Mouse (Mus musculus) large intestine, adult 2 months (tissue): Measurements from ENCODE around the gene Arhgap33. TPM values are rescaled to one million over a fixed set of nuclear protein-coding genes. Genes with fewer than 3 reads are reported as not detected.
A peak's percentile ranks its signal among the peaks of the same experiment; 100 is the strongest.
"Not testable (repeated sequence)": the region's sequence is repeated elsewhere in the genome, so short reads cannot be mapped to it uniquely, and the experiment has no call there.

Source experiments
- DNase-seq: peaks from one replicate; pipeline ENCODE4 v3.0.0-alpha.2; 2012; ENCODE audit warnings: low read depth, low spot score
- WGBS: fragments of 180-500 bp; shearing (Covaris S2); methylation state at CpG from one replicate; pipeline ENCODE4 v1.1.7; 2018; 5-methylcytosine and 5-hydroxymethylcytosine counted together
- polyA plus RNA-seq: library from polyadenylated mRNA; depleted of rRNA; stranded (reverse); fragments of >200 nt; gene quantifications from 2 replicates; pipeline ENCODE4 v1.2.3, GENCODE M21; 2012; rRNA removed

Arhgap33 gene
- polyA plus RNA-seq, 1 experiment = 5.1 TPM

DNA sequence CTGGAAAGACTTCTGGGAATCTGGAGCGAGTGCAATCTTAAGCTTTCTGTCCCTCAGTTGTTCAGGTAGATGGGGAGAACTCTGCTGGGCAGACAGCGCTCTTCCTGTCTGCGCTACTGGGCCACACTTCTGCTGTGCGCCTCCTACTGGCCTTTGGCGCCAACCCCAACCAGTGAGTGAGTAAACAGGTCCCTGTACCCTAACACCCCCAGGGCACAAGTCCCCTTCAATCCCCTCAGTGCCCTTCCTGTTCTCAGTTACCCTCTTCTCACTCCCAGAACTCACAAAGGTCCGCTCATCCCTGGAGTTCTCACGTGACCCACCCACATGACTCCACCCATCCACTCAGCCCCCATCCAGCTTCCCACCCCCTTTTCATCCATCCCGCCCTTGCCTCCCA is 16.5 kb downstream of the Arhgap33 start:
- WGBS = 34% methylated on average over 8 of the region's 8 CpGs

DNA sequence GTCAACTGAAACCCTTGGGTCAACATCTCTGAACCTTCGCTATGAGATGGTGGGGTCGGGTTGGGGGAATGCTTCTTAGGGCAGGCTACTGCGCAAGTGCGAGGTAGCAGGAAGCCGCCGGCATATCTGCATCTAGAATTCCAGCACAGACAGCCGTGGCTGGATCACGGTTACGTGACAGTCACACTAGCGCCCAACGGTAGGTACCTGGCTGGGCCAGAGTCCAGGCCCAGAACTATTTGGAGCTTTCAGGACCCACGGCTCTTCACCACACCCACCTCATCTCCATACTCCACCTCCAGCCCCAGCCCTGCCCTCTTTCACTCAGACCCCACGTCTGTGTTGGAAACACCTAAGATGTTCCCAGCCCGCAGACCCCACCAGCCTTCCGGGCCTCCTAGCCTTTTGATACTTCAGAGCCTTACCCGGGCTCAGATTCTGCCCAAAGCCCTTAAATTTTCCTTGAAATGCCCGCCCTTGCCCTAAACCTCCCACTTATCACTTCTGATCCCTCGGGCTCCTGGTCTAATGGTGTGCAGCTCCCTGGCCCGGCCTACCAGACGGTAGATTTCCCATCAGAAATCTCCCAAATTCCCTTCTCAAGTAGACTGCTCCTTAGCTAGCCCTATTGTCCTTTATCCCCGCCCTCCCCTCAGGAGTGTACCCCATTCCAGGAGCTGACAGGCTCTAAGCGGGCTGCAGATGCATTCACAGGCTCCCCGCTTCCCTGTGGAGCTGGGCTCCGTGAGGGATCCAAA is 19.7 kb downstream of the Arhgap33 start:
- 57% methylated on average over 24 of the region's 24 CpGs for WGBS
- no peak for DNase-seq

More for the DNA sequence above, 16.5 kb downstream of the Arhgap33 start:
- no peak for DNase-seq

DNA sequence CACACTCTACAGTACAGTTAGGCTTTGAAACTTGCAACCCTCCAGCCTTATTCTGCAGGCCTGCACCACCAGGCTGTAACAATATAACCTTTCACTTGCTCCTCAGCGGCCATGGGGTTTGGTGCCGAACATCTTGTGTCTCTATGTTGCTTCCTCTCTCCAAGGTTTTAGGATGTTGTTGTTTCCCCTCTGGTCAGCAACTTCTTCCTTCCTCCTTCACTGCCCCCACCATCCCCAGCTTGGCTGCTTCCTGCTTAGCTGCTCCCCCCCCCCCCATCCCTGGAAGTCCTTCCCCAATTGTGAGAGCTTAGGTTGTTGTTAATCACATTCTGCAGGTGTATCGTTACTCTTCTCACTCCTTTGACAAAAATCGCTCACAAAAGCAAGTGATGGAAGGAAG is 26.8 kb downstream of the Arhgap33 start:
- 63% methylated on average over 4 of the region's 4 CpGs for WGBS

DNA sequence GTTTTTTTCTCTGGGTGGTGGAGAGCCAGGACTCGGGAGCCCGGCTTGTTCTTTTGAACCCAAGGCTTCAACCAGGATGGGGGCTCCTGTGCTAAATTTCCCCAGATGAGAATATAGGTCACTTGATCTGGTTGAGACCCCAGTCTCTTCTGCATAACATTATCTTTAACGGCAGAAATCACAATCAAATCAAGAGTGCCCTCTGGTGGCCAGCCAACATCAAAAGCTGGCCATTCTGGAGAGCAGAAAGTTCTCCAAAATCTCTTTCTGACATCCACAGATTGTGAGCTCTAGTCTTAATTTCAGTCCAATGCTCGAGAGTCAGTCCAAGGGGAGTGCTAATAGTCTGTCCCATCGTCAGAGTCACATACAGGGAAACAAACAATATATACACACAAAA is 33.7 kb downstream of the Arhgap33 start:
- DNase-seq = not testable (repeated sequence)
- 70% methylated on average over 5 of the region's 5 CpGs for WGBS

More for the DNA sequence above, 26.8 kb downstream of the Arhgap33 start:
- no peak for DNase-seq

DNA sequence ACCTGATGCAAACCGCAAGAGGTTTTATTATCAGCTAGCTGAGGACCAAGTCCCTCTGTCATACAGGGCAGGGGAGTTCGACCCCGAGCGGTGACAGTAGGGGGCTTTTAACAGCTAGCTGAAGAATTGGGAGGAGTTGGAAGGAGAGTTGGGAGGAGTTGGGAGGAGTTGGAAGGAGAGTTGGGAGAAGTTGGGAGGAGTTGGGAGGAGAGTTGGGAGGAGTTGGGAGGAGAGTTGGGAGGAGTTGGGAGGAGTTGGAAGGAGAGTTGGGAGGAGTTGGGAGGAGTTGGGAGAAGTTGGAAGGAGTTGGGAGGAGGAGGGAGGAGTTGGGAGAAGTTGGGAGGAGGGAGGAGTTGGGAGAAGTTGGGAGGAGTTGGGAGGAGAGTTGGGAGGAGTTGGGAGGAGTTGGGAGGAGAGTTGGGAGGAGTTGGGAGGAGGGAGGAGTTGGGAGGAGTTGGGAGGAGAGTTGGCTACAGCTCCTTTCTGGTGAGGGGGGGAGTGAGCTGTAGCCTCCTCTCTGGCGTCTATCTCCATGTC is 39.3 kb downstream of the Arhgap33 start:
- DNase-seq = not testable (repeated sequence)

DNA sequence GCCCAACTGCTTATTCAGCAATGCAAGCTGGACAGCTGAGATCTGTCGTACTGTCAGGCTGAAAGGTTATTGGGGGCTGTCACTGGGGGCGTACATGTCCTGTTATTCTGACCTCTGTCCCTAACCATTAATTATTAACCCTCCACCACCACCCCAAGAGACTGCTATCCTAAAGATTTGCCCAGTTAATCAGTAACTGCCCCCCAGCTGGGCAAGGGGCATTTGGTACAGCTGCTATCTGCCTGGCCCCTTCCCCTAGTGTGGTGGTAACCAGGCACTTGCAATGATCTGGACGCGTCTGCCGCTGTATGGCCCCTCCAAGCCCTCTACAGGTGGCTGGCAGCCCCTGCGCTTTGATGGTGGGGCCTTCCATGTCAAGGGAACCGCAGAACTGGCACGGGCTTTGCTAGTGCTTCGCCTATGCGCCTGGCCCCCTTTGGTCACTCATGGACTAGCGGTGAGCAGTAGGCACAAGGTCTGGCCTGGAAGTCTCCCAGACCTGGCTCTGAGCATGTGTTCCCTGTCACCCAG is 41.4 kb downstream of the Arhgap33 start, which contains the start of gene Prodh2:
Prodh2 (plus strand) TSS at position 222 of the 531 bp plus-strand sequence.
- no peak for DNase-seq
- 35% methylated on average over 11 of the region's 11 CpGs for WGBS

More for the DNA sequence above, 39.3 kb downstream of the Arhgap33 start:
- 51% methylated on average over 5 of the region's 5 CpGs for WGBS

DNA sequence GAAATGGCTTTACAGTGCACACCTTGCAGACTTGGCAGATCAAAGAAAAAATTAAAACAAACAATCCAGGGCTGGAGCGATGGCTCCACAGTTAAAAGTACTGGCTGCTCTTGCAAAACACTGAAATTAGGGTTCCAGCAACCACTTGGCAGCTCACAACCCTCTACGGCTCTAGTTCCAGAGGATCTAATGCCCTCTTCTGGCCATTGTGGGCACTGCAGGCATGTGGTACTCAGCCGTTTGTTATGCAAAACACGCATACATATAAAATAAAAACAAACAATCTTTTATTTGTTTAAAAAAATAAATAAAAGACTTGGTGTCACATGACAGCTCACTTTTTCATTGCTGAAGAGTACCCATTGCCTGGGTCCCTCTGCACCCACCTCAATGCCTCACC is 42.1 kb downstream of the Arhgap33 start:
- 6% methylated on average over 4 of the region's 4 CpGs for WGBS
- peak; percentile 25 for DNase-seq

DNA sequence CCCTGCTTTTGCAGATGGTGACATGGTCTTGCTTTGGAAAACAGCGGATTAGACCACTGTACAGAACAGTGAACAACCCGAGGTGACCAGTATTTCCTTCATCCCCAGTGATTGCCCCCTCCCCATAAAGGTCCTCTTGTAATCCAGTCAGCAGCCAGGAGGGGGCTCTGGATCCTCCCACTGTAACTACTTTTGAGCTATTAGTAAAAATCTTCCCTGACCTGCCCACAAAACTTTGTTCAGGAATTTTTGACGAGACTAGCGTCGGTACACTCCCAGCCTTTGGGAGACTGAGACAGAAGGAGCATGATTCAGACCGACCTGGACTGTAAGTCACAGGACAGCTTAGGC is 43.9 kb downstream of the Arhgap33 start:
- DNase-seq = no peak
- whole genome bisulfite sequencing = 18% methylated on average over 6 of the region's 6 CpGs

DNA sequence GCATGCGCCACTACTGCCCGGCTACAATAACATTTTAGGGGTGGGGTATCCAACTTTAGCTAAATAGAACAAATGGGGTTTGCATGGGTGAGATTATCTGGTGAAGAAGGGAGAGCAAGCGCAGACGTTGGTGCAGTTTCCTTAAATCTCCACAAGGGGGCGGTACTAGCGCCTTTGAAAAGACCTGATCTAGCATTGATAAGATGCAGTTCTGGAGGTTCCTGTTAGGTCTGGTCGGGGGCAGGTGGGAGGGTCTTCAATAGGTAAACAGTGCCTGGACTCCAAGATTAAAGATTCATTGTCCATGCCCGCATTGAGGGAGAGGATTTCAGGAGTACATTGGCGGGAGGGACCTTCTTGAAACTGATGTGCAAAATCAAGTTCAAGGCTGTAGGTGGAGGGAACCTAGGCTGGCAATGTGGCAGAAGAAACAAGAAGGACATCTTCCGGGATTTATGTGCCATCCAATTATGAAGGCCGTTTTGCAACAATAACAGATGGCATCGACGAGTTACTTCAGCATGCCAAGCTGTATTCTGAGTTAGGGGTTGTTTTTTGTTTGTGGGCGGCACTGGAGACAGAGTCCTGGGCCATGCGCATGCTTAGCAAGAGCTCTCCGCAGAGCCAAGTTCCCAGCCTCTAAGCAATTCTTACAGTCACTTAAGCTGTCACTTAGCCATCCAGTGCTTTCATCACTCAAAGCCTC is 44.5 kb downstream of the Arhgap33 start:
- WGBS = 32% methylated on average over 16 of the region's 16 CpGs
- peak; percentile 18 for DNase-seq

DNA sequence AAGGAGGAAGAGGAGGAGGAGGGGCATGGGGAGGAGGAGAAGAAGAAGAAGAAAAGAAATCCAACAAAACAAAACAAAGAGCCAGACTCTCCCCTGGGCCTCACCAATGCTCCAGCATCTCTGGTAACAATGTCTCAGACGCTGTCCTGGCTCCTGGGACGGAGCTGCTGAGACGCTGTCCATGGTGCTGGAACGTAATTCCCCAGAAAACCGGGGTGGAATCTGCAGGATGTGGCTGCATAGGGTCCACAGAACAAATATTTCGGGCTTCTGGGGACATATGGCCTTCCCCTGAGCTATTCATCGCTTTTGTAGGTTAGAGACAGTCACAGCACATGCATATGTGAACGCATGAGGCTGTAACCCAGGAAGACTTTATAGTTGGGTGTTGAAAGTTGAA is 50.6 kb downstream of the Arhgap33 start:
- DNase-seq = no peak
- WGBS = 15% methylated on average over 8 of the region's 8 CpGs

DNA sequence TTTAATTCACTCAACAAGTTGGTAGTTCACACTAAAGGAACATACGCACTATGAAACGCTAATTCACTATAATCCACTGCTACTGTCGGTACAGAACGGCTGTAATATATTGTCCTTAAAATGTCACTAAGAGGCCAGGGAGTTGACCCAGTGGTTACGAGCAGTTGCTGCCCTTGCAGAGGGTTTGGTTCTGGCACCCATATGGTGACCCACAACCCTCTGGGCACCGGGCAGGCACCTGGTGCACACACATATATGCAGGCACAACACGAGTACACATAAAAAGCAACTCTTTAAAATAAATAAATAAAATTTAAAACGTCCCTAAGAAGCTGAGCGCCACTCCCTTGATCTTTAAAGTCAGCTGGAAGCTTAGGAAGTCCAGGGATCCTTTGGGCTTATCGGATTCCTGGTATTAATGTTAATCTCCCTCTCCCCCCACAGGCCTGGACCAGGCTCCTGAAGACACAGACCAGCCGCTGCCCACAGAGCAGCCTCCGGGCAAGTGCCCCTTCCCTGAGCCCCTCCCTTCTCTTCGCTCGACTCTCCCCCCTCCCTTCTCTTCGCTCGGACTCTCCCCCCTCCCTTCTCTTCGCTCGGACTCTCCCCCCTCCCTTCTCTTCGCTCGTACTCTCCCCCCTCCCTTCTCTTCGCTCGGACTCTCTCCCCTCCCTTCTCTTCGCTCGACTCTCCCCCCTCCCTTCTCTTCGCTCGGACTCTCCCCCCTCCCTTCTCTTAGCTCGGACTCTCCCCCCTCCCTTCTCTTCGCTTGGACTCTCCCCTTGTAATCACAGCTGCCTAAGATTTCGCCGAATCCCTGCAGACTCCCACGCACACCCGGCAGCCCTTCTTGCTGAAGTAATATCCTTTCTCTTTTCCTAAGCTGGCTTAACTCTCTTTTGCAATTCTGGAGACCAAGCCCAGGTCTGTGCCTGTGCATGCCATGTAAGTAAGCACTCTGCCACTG is 57.2 kb downstream of the Arhgap33 start:
- WGBS = 10% methylated on average over 28 of the region's 32 CpGs

DNA sequence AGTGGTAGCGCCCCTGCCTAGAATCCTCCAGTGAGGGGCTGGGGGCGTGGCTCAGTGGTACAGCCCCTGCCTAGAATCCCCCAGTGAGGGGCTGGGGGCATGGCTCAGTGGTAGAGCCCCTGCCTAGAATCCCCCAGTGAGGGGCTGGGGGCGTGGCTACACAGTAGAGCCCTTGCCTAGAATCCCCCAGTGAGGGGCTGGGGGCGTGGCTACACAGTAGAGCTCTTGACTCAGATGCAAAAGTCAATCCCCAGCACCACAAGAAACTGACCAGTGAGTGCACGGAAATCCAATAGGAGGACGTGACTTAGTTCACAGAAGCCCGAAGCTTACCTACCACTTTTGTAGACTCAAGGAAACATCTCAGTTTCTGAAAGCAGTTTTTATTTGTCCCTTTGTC is 58.7 kb downstream of the Arhgap33 start:
- 73% methylated on average over 7 of the region's 7 CpGs for WGBS
- DNase-seq = not testable (repeated sequence)

More for the DNA sequence above, 57.2 kb downstream of the Arhgap33 start:
- DNase-seq = no peak

DNA sequence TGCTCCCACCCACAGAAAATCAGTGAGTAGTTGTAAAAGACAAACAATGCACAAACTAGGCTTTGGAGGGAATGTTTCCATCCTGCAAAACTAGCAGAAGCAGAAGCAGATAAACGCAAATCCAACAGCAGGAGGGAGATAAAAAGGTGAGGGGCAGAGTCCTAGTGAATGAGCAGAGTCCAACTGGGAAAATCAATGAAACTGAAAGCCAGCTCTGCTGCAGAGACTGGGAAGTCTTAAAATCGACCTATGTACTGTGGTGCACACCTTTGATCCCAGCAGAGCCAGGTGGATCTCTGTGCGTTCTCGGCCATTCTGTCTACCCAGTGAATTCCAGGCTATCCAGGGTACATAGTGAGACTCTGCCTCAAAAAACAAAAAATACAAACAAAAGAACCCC is 59.9 kb downstream of the Arhgap33 start:
- WGBS = 28% methylated on average over 4 of the region's 4 CpGs
- DNase-seq = no peak

DNA sequence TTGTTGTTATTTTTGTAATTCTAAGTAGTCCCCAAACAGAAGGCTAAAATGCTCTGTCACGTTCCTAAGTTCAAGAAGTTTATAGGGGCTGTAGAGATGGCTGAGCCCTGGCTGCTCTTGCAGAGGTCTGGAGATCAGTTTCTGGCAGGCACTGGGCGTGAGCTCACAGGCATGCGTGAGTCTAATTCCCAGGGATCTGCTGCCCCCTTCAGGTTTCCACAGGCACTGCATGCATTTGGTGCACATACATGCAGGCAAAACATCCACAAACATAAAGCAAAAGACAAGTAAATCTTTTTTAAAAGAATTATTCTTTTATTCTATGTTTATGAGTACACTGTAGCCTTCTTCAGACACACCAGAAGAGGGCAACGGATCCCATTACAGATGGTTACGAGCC is 62.4 kb downstream of the Arhgap33 start:
- DNase-seq = no peak
- WGBS = 43% methylated on average over 5 of the region's 5 CpGs

Other genes starting within 250 kb of the Arhgap33 start
- 4.0 and 4.9 TPM in 2 replicates for gene Clip3, start 243.3 kb downstream of the Arhgap33 start, polyA plus RNA-seq
- 81.0 and 96.8 TPM in 2 replicates for gene Alkbh6, start 226.3 kb downstream of the Arhgap33 start, polyA plus RNA-seq
- 18.4 and 23.2 TPM in 2 replicates for gene Syne4, start 220.3 kb downstream of the Arhgap33 start, polyA plus RNA-seq
- 0.31 and 0.74 TPM in 2 replicates for gene E130208F15Rik, start 213.3 kb downstream of the Arhgap33 start, polyA plus RNA-seq
- 12.1 and 13.9 TPM in 2 replicates for gene Sdhaf1, start 211.2 kb downstream of the Arhgap33 start, polyA plus RNA-seq
- 12.7 and 13.1 TPM in 2 replicates for gene Lrfn3, start 172.3 kb downstream of the Arhgap33 start, polyA plus RNA-seq
- gene Tyrobp, start 121.3 kb downstream of the Arhgap33 start, polyA plus RNA-seq = 109 and 121 TPM in 2 replicates
- 18.0 and 22.2 TPM in 2 replicates for gene Hcst, start 115.2 kb downstream of the Arhgap33 start, polyA plus RNA-seq
- gene Nfkbid, start 113.3 kb downstream of the Arhgap33 start, polyA plus RNA-seq = 8.6 and 9.0 TPM in 2 replicates
- 54.6 and 86.3 TPM in 2 replicates for gene Aplp1, start 89.5 kb downstream of the Arhgap33 start, polyA plus RNA-seq
- gene Kirrel2, start 77.4 kb downstream of the Arhgap33 start, polyA plus RNA-seq = 0.06 and 0.08 TPM in 2 replicates
- gene Nphs1, start 76.7 kb downstream of the Arhgap33 start, polyA plus RNA-seq = 0.17 and 0.18 TPM in 2 replicates
- gene Prodh2, start 41.4 kb downstream of the Arhgap33 start, polyA plus RNA-seq = 1.6 and 7.7 TPM in 2 replicates
- 84.8 and 94.7 TPM in 2 replicates for gene Hspb6, start 17.1 kb upstream of the Arhgap33 start, polyA plus RNA-seq
- gene Proser3, start 17.2 kb upstream of the Arhgap33 start, polyA plus RNA-seq = 4.3 and 7.3 TPM in 2 replicates
- gene Lin37, start 24.8 kb upstream of the Arhgap33 start, polyA plus RNA-seq = 44.9 and 45.8 TPM in 2 replicates
- 46.2 and 48.2 TPM in 2 replicates for gene U2af1l4, start 28.2 kb upstream of the Arhgap33 start, polyA plus RNA-seq
- 2.1 TPM in 2 replicates for gene Gm49396, start 28.3 kb upstream of the Arhgap33 start, polyA plus RNA-seq
- 186 and 239 TPM in 2 replicates for gene Psenen, start 28.6 kb upstream of the Arhgap33 start, polyA plus RNA-seq
- 9.2 and 10.3 TPM in 2 replicates for gene Igflr1, start 30.4 kb upstream of the Arhgap33 start, polyA plus RNA-seq
- gene Kmt2b, start 53.7 kb upstream of the Arhgap33 start, polyA plus RNA-seq = 31.5 and 37.2 TPM in 2 replicates
- gene Zbtb32, start 63.8 kb upstream of the Arhgap33 start, polyA plus RNA-seq = 2.1 and 2.2 TPM in 2 replicates
- 6.7 and 8.0 TPM in 2 replicates for gene Upk1a, start 77.8 kb upstream of the Arhgap33 start, polyA plus RNA-seq
- gene Cox6b1, start 91.1 kb upstream of the Arhgap33 start, polyA plus RNA-seq = 933 and 1,035 TPM in 2 replicates
- gene Etv2, start 100.8 kb upstream of the Arhgap33 start, polyA plus RNA-seq = not detected in 2 replicates
- gene Rbm42, start 115.3 kb upstream of the Arhgap33 start, polyA plus RNA-seq = 52.1 and 56.3 TPM in 2 replicates
- 10.0 and 12.7 TPM in 2 replicates for gene Haus5, start 129.9 kb upstream of the Arhgap33 start, polyA plus RNA-seq
- gene Pmis2, start 136.5 kb upstream of the Arhgap33 start, polyA plus RNA-seq = not detected in 2 replicates
- gene 2200002J24Rik, start 163.9 kb upstream of the Arhgap33 start, polyA plus RNA-seq = 0.79 and 1.9 TPM in 2 replicates
- 0.71 and 1.2 TPM in 2 replicates for gene Atp4a, start 177.1 kb upstream of the Arhgap33 start, polyA plus RNA-seq
- gene Tmem147, start 194.5 kb upstream of the Arhgap33 start, polyA plus RNA-seq = 227 and 258 TPM in 2 replicates
- gene Gapdhs, start 208.6 kb upstream of the Arhgap33 start, polyA plus RNA-seq = not detected in 2 replicates
- gene Sbsn, start 216.4 kb upstream of the Arhgap33 start, polyA plus RNA-seq = 0.69 and 0.73 TPM in 2 replicates
- gene Dmkn, start 228.7 kb upstream of the Arhgap33 start, polyA plus RNA-seq = 3.4 and 4.9 TPM in 2 replicates